Mouse (Mus musculus) cortical plate, adult 2 months (tissue): ENCODE results near the gene Cyp26a1.

Source experiments
- CTCF ChIP-seq: fragments of 200-500 bp; IDR thresholded peaks from 2 replicates; pipeline ENCODE4 v1.5.1; 2011; ENCODE audit warnings: mild to moderate bottlenecking, control low read depth, low read length; ENCODE audit not compliant: insufficient read depth; ENCODE audit errors: extremely low read depth
- POLR2A ChIP-seq: fragments of 200-500 bp; IDR thresholded peaks from 2 replicates; pipeline ENCODE4 v1.6.1; 2011; ENCODE audit warnings: mild to moderate bottlenecking, low read length, control low read depth; ENCODE audit not compliant: insufficient read depth; ENCODE audit errors: extremely low read depth

DNA sequence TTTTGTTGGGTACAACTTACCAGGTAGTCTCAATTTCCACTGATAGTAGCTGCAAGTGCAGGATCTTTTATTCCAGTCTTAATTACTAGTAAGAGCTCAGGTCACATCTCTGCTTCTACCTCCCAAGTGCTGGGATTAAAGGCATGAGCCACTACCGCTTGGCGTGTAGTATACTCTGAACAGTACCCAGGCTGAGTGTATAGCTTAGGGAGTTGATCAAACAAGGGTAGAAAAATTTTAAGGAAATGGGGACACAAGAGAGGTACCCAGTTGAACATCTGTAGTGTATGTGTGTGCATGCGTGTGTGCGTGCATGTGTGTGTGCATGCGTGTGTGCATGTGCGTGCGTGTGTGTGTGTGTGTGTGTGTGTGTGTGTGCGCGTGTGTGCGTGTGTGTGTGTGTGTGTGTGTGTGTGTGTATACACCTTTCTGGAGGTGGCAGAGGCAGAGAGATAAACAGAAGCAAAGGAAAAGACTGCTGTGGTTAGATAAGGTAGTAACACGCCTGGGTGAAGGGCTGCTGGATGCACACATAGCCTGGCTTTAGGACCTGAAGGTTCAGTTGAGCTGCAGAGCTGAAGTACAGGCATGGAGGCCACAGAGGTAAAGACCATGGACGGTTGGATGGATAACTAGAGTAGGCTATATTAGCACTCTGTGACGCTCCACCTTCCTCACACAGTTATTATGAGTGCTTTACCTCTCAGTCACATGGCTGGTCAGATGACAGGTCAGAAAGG lies 29.6 kb upstream of the Cyp26a1 start:
- TF ChIP-seq POLR2A (no peak), CTCF (no peak)
